Mouse (Mus musculus): ENCODE data around the gene Pga5. TPM values are rescaled to one million over a fixed set of nuclear protein-coding genes. Genes with fewer than 3 reads are reported as not detected.

The Pga5 gene
- total RNA-seq, 2 experiments from 2014 or later, result not detected

- DNase-seq, result no peak
- intact Hi-C loops (cut with DNase I; ENCODE audit: low total_unique reads), result loop anchor here (2.0 kb wide), 1 partner anchor 23 kb away; no protein-coding TSS in a partner anchor
These were observed 30.0 kb upstream of the Pga5 start for GRCm38 (mm10) chr19:10707881-10708280.

- intact Hi-C loops (cut with DNase I; ENCODE audit: low total_unique reads), result loop anchor here (2.0 kb wide), 1 partner anchor 22 kb away; no protein-coding TSS in a partner anchor
- no peak for DNase-seq
These were observed 29.4 kb upstream of the Pga5 start for GRCm38 (mm10) chr19:10707087-10707875.

GRCm38 (mm10) chr19:10703470-10703869 is 25.6 kb upstream of the Pga5 start:
- no peak for DNase-seq

GRCm38 (mm10) chr19:10702125-10702524 is 24.3 kb upstream of the Pga5 start:
- intact Hi-C loops (cut with DNase I; ENCODE audit: low total_unique reads), result no loop called here
- DNase-seq, result no peak

More at GRCm38 (mm10) chr19:10703470-10703869, 25.6 kb upstream of the Pga5 start:
- intact Hi-C loops (cut with DNase I; ENCODE audit: low total_unique reads), result no loop called here

- DNase-seq, result peak; percentile 54
- intact Hi-C loops (cut with DNase I; ENCODE audit: low total_unique reads), result no loop called here
These were observed 23.3 kb upstream of the Pga5 start for GRCm38 (mm10) chr19:10701013-10701726.

GRCm38 (mm10) chr19:10699851-10700250 is 22.0 kb upstream of the Pga5 start:
- peak; percentile 3 for DNase-seq
- intact Hi-C loops (cut with DNase I; ENCODE audit: low total_unique reads), result no loop called here

GRCm38 (mm10) chr19:10698131-10698991 is 20.5 kb upstream of the Pga5 start:
- intact Hi-C loops (cut with DNase I; ENCODE audit: low total_unique reads), result no loop called here
- no peak for DNase-seq

- intact Hi-C loops (cut with DNase I; ENCODE audit: low total_unique reads), result no loop called here
These were observed 17.9 kb upstream of the Pga5 start for GRCm38 (mm10) chr19:10695801-10696200.

GRCm38 (mm10) chr19:10693926-10694682 is 16.2 kb upstream of the Pga5 start:
- no peak for DNase-seq
- intact Hi-C loops (cut with DNase I; ENCODE audit: low total_unique reads), result no loop called here

More at GRCm38 (mm10) chr19:10695801-10696200, 17.9 kb upstream of the Pga5 start:
- no peak for DNase-seq

GRCm38 (mm10) chr19:10692361-10692760 is 14.5 kb upstream of the Pga5 start:
- intact Hi-C loops (cut with DNase I; ENCODE audit: low total_unique reads), result no loop called here
- no peak for DNase-seq

GRCm38 (mm10) chr19:10691660-10692059 is 13.8 kb upstream of the Pga5 start:
- intact Hi-C loops (cut with DNase I; ENCODE audit: low total_unique reads), result no loop called here
- DNase-seq, result no peak

- intact Hi-C loops (cut with DNase I; ENCODE audit: low total_unique reads), result no loop called here
- DNase-seq, result no peak
These were observed 13.2 kb upstream of the Pga5 start for GRCm38 (mm10) chr19:10691121-10691520.

GRCm38 (mm10) chr19:10690336-10690735 is 12.5 kb upstream of the Pga5 start:
- intact Hi-C loops (cut with DNase I; ENCODE audit: low total_unique reads), result no loop called here
- DNase-seq, result no peak

- intact Hi-C loops (cut with DNase I; ENCODE audit: low total_unique reads), result no loop called here
- DNase-seq, result no peak
These were observed 11.7 kb upstream of the Pga5 start for GRCm38 (mm10) chr19:10689470-10690166.

- intact Hi-C loops (cut with DNase I; ENCODE audit: low total_unique reads), result no loop called here
These were observed 10.9 kb upstream of the Pga5 start, which contains the start of gene Vps37c for GRCm38 (mm10) chr19:10688537-10689352. Gene Vps37c, plus strand, starts transcription at chr19:10688735.

GRCm38 (mm10) chr19:10685727-10686126 is 7.9 kb upstream of the Pga5 start:
- no peak for DNase-seq
- intact Hi-C loops (cut with DNase I; ENCODE audit: low total_unique reads), result loop anchor here (2.0 kb wide), 1 partner anchor 21 kb away; no protein-coding TSS in a partner anchor

More at GRCm38 (mm10) chr19:10688537-10689352, 10.9 kb upstream of the Pga5 start, which contains the start of gene Vps37c:
- peak; percentile 92 for DNase-seq

GRCm38 (mm10) chr19:10685081-10685480 is 7.2 kb upstream of the Pga5 start:
- no peak for DNase-seq
- intact Hi-C loops (cut with DNase I; ENCODE audit: low total_unique reads), result loop anchor here (2.0 kb wide), 1 partner anchor 22 kb away; no protein-coding TSS in a partner anchor

Data from gastrocnemius, postnatal 14 days (tissue).